Mouse (Mus musculus): ENCODE results near the gene Cdhr2. TPM values are rescaled to one million over a fixed set of nuclear protein-coding genes. Genes with fewer than 3 reads are reported as not detected.

Cdhr2 gene
- total RNA-seq, 1 experiment from 2014 or later: not detected

- ATAC-seq (replicated peaks in 1 of 2; ENCODE audit: insufficient read depth in 1 of 2, low FRiP score in 2 of 2, low TSS enrichment in 1 of 2, low read depth in 1 of 2, poor library complexity in 2 of 2, severe bottlenecking in 2 of 2): no peak
Measured at GRCm38 (mm10) chr13:54737488-54738212, 36.4 kb downstream of the Cdhr2 start.

GRCm38 (mm10) chr13:54738213-54738601, 36.9 kb downstream of the Cdhr2 start:
- ATAC-seq (replicated peaks in 1 of 2; ENCODE audit: insufficient read depth in 1 of 2, low FRiP score in 2 of 2, low TSS enrichment in 1 of 2, low read depth in 1 of 2, poor library complexity in 2 of 2, severe bottlenecking in 2 of 2): no peak

GRCm38 (mm10) chr13:54746110-54746509, 44.8 kb downstream of the Cdhr2 start:
- no peak for ATAC-seq (replicated peaks in 1 of 2; ENCODE audit: insufficient read depth in 1 of 2, low FRiP score in 2 of 2, low TSS enrichment in 1 of 2, low read depth in 1 of 2, poor library complexity in 2 of 2, severe bottlenecking in 2 of 2)

GRCm38 (mm10) chr13:54746896-54747295, 45.6 kb downstream of the Cdhr2 start:
- ATAC-seq (replicated peaks in 1 of 2; ENCODE audit: insufficient read depth in 1 of 2, low FRiP score in 2 of 2, low TSS enrichment in 1 of 2, low read depth in 1 of 2, poor library complexity in 2 of 2, severe bottlenecking in 2 of 2): no peak

GRCm38 (mm10) chr13:54748190-54748589, 46.9 kb downstream of the Cdhr2 start:
- ATAC-seq (replicated peaks in 1 of 2; ENCODE audit: insufficient read depth in 1 of 2, low FRiP score in 2 of 2, low TSS enrichment in 1 of 2, low read depth in 1 of 2, poor library complexity in 2 of 2, severe bottlenecking in 2 of 2): no peak

GRCm38 (mm10) chr13:54748721-54749060, 47.4 kb downstream of the Cdhr2 start:
- ATAC-seq (replicated peaks in 1 of 2; ENCODE audit: insufficient read depth in 1 of 2, low FRiP score in 2 of 2, low TSS enrichment in 1 of 2, low read depth in 1 of 2, poor library complexity in 2 of 2, severe bottlenecking in 2 of 2): no peak

- 0 out of 4 replicates have a peak, but pooled peaks of 1 of the 2 experiments have one; percentile 22 for ATAC-seq (replicated peaks in 1 of 2; ENCODE audit: insufficient read depth in 1 of 2, low FRiP score in 2 of 2, low TSS enrichment in 1 of 2, low read depth in 1 of 2, poor library complexity in 2 of 2, severe bottlenecking in 2 of 2)
Measured at GRCm38 (mm10) chr13:54749061-54749863, 48.0 kb downstream of the Cdhr2 start.

GRCm38 (mm10) chr13:54749864-54750411, 48.7 kb downstream of the Cdhr2 start, which contains the start of gene Gprin1:
TSS of gene Gprin1 (minus strand) at chr13:54749874.
- no peak for ATAC-seq (replicated peaks in 1 of 2; ENCODE audit: insufficient read depth in 1 of 2, low FRiP score in 2 of 2, low TSS enrichment in 1 of 2, low read depth in 1 of 2, poor library complexity in 2 of 2, severe bottlenecking in 2 of 2)

GRCm38 (mm10) chr13:54750699-54751098, 49.4 kb downstream of the Cdhr2 start:
- ATAC-seq (replicated peaks in 1 of 2; ENCODE audit: insufficient read depth in 1 of 2, low FRiP score in 2 of 2, low TSS enrichment in 1 of 2, low read depth in 1 of 2, poor library complexity in 2 of 2, severe bottlenecking in 2 of 2): no peak

GRCm38 (mm10) chr13:54752656-54753055, 51.4 kb downstream of the Cdhr2 start:
- no peak for ATAC-seq (replicated peaks in 1 of 2; ENCODE audit: insufficient read depth in 1 of 2, low FRiP score in 2 of 2, low TSS enrichment in 1 of 2, low read depth in 1 of 2, poor library complexity in 2 of 2, severe bottlenecking in 2 of 2)

GRCm38 (mm10) chr13:54753733-54754132, 52.5 kb downstream of the Cdhr2 start:
- ATAC-seq (replicated peaks in 1 of 2; ENCODE audit: insufficient read depth in 1 of 2, low FRiP score in 2 of 2, low TSS enrichment in 1 of 2, low read depth in 1 of 2, poor library complexity in 2 of 2, severe bottlenecking in 2 of 2): no peak

GRCm38 (mm10) chr13:54754169-54755080, 53.2 kb downstream of the Cdhr2 start:
- no peak for ATAC-seq (replicated peaks in 1 of 2; ENCODE audit: insufficient read depth in 1 of 2, low FRiP score in 2 of 2, low TSS enrichment in 1 of 2, low read depth in 1 of 2, poor library complexity in 2 of 2, severe bottlenecking in 2 of 2)

GRCm38 (mm10) chr13:54755201-54755830, 54.1 kb downstream of the Cdhr2 start:
- no peak for ATAC-seq (replicated peaks in 1 of 2; ENCODE audit: insufficient read depth in 1 of 2, low FRiP score in 2 of 2, low TSS enrichment in 1 of 2, low read depth in 1 of 2, poor library complexity in 2 of 2, severe bottlenecking in 2 of 2)

GRCm38 (mm10) chr13:54756156-54756712, 55.0 kb downstream of the Cdhr2 start:
- ATAC-seq (replicated peaks in 1 of 2; ENCODE audit: insufficient read depth in 1 of 2, low FRiP score in 2 of 2, low TSS enrichment in 1 of 2, low read depth in 1 of 2, poor library complexity in 2 of 2, severe bottlenecking in 2 of 2): no peak

- ATAC-seq (replicated peaks in 1 of 2; ENCODE audit: insufficient read depth in 1 of 2, low FRiP score in 2 of 2, low TSS enrichment in 1 of 2, low read depth in 1 of 2, poor library complexity in 2 of 2, severe bottlenecking in 2 of 2): no peak
Measured at GRCm38 (mm10) chr13:54757093-54757830, 56.0 kb downstream of the Cdhr2 start.

Measured in hematopoietic stem cell, adult 5-6 weeks (primary cell).